Mouse (Mus musculus) kidney, adult 2 months (tissue): ENCODE measurements around the gene Lipn. TPM values are rescaled to one million over a fixed set of nuclear protein-coding genes. Genes with fewer than 3 reads are reported as not detected.

Experiments
- DNase-seq: peaks from one replicate; pipeline ENCODE4 v3.0.0; 2021
- H3K27ac ChIP-seq: fragments of 200-500 bp; 2 replicates; pipeline ENCODE4 v1.5.1; 2012; ENCODE audit warnings: low read depth, low read length, control low read depth, inconsistent platforms; ENCODE audit not compliant: insufficient read depth
- H3K27me3 ChIP-seq: fragments of 200-500 bp; replicated peaks from 2 replicates; pipeline ENCODE4 v1.6.1; 2012; ENCODE audit warnings: mild to moderate bottlenecking, moderate library complexity, low read length, inconsistent platforms; ENCODE audit not compliant: control insufficient read depth, insufficient read depth
- H3K36me3 ChIP-seq: fragments of 200-500 bp; 2 replicates; pipeline ENCODE4 v1.6.1; 2012; ENCODE audit warnings: mild to moderate bottlenecking, moderate library complexity, low read length, inconsistent platforms; ENCODE audit not compliant: control insufficient read depth, insufficient read depth
- H3K4me1 ChIP-seq: fragments of 200-500 bp; 2 replicates; pipeline ENCODE4 v1.6.1; 2011; ENCODE audit warnings: low read length; ENCODE audit not compliant: control insufficient read depth, insufficient read depth
- H3K4me3 ChIP-seq: fragments of 200-500 bp; 2 replicates; pipeline ENCODE4 v1.5.1; 2011; ENCODE audit warnings: mild to moderate bottlenecking, low read depth, low read length, control low read depth; ENCODE audit not compliant: insufficient read depth
- CTCF ChIP-seq: fragments of 200-500 bp; conservative IDR thresholded peaks from 2 replicates; pipeline ENCODE4 v1.5.1; 2011; ENCODE audit warnings: low read depth, mild to moderate bottlenecking, control low read depth, low read length, moderate library complexity, mixed read lengths; ENCODE audit not compliant: insufficient read depth, insufficient read length
- POLR2A ChIP-seq: fragments of 200-500 bp; IDR thresholded peaks from one replicate; pipeline ENCODE4 v1.6.1; 2011; ENCODE audit warnings: low read depth, low read length, control low read depth
- WGBS: fragments of 180-500 bp; shearing (Covaris S2); methylation state at CpG from one replicate; pipeline ENCODE4 v1.1.7; 2018; 5-methylcytosine and 5-hydroxymethylcytosine counted together
- polyA plus RNA-seq: library from polyadenylated mRNA; depleted of rRNA; stranded (reverse); fragments of >200 nt; gene quantifications from 2 replicates; pipeline ENCODE4 v1.2.3, GENCODE M21; 2012; rRNA removed

The Lipn gene
- not detected in 2 replicates for polyA plus RNA-seq

- 85% methylated on average over 9 of the region's 9 CpGs for WGBS
- no peak for DNase-seq
- H3K36me3 ChIP-seq = no peaks in the 10 kb centered on the region
- H3K27me3 ChIP-seq = no peaks in the 10 kb centered on the region
- no peak within 1 kb of the TSS for H3K27ac ChIP-seq
- H3K4me1 ChIP-seq = no peaks in the 10 kb centered on the region
- TF ChIP-seq CTCF = no peak
- TF ChIP-seq POLR2A = no peak
- no peak within 1 kb of the TSS for H3K4me3 ChIP-seq
Observed at GRCm38 (mm10) chr19:34066779-34067472, at the start of gene Lipn. TSS of gene Lipn (plus strand) at chr19:34067358.

GRCm38 (mm10) chr19:34021440-34022172, 45.6 kb upstream of the Lipn start:
- Histone ChIP-seq H3K4me1 (no peaks in the 10 kb centered on the region), H3K27me3 (no peaks in the 10 kb centered on the region), H3K4me3 (no peak overlapping the region), H3K27ac (no peak overlapping the region), H3K36me3 (no peaks in the 10 kb centered on the region)
- DNase-seq = no peak
- 69% methylated on average over 11 of the region's 11 CpGs for WGBS
- TF ChIP-seq CTCF = no peak
- no peak for TF ChIP-seq POLR2A

- TF ChIP-seq POLR2A (no peak), CTCF (0 out of 2 replicates have a peak, but pooled peaks have one; percentile 4)
- Histone ChIP-seq H3K36me3 (no peaks in the 10 kb centered on the region), H3K27me3 (no peaks in the 10 kb centered on the region), H3K4me1 (no peaks in the 10 kb centered on the region), H3K27ac (no peak overlapping the region), H3K4me3 (no peak overlapping the region)
- WGBS = 31% methylated on average over 3 of the region's 3 CpGs
- no peak for DNase-seq
Observed at GRCm38 (mm10) chr19:34022759-34023158, 44.4 kb upstream of the Lipn start.

- no peak overlapping the region for H3K27ac ChIP-seq
- no peak for DNase-seq
- TF ChIP-seq POLR2A = no peak
- no peak for TF ChIP-seq CTCF
- H3K36me3 ChIP-seq = no peaks in the 10 kb centered on the region
- no peaks in the 10 kb centered on the region for H3K27me3 ChIP-seq
- H3K4me3 ChIP-seq = no peak overlapping the region
- H3K4me1 ChIP-seq = no peaks in the 10 kb centered on the region
- 84% methylated on average over 1 of the region's 1 CpGs for WGBS
Observed at GRCm38 (mm10) chr19:34039731-34040130, 27.4 kb upstream of the Lipn start.

GRCm38 (mm10) chr19:34043008-34043407, 24.1 kb upstream of the Lipn start:
- 49% methylated on average over 6 of the region's 6 CpGs for WGBS
- no peak overlapping the region for H3K4me3 ChIP-seq
- no peak for DNase-seq
- TF ChIP-seq POLR2A (no peak), CTCF (no peak)
- no peak overlapping the region for H3K27ac ChIP-seq
- H3K4me1 ChIP-seq = no peaks in the 10 kb centered on the region
- H3K36me3 ChIP-seq = no peaks in the 10 kb centered on the region
- H3K27me3 ChIP-seq = no peaks in the 10 kb centered on the region

- Histone ChIP-seq H3K27me3 (no peaks in the 10 kb centered on the region), H3K36me3 (no peaks in the 10 kb centered on the region), H3K27ac (no peak overlapping the region), H3K4me1 (no peaks in the 10 kb centered on the region), H3K4me3 (no peak overlapping the region)
- TF ChIP-seq CTCF (no peak), POLR2A (no peak)
- DNase-seq = peak; percentile 19
- 83% methylated on average over 3 of the region's 3 CpGs for whole genome bisulfite sequencing
Observed at GRCm38 (mm10) chr19:34049371-34050039, 17.7 kb upstream of the Lipn start.

GRCm38 (mm10) chr19:34051502-34051901, 15.7 kb upstream of the Lipn start:
- Histone ChIP-seq H3K27ac (no peak overlapping the region), H3K36me3 (no peaks in the 10 kb centered on the region), H3K4me3 (no peak overlapping the region), H3K27me3 (no peaks in the 10 kb centered on the region), H3K4me1 (no peaks in the 10 kb centered on the region)
- WGBS = 67% methylated on average over 3 of the region's 3 CpGs
- TF ChIP-seq CTCF (no peak), POLR2A (no peak)
- DNase-seq = peak; percentile 9
